Mouse (Mus musculus) regulatory T cell (primary cell): ENCODE data around the gene Rhot2.

Experiments used
- in situ Hi-C: fragments of 300-600 bp; cut with MboI, MseI; formaldehyde crosslinking; loops from one replicate; pipeline ENCODE4 v1.15.1; 2025; ENCODE audit warnings: high pct_unique_total_duplicates

Rhot2 gene

GRCm38 (mm10) chr17:25842509-25842908, 2.1 kb downstream of the Rhot2 start:
- in situ Hi-C loops, result no loop called here

- in situ Hi-C loops, result no loop called here
Measured at GRCm38 (mm10) chr17:25841117-25841880, 3.4 kb downstream of the Rhot2 start, which contains the start of gene Gm20683. Gm20683 (minus strand) TSS chr17:25841763.

GRCm38 (mm10) chr17:25840519-25840918, 4.1 kb downstream of the Rhot2 start:
- in situ Hi-C loops, result no loop called here

GRCm38 (mm10) chr17:25839455-25840235, 5.0 kb downstream of the Rhot2 start:
- in situ Hi-C loops, result no loop called here

GRCm38 (mm10) chr17:25838904-25839303, 5.7 kb downstream of the Rhot2 start:
- in situ Hi-C loops, result no loop called here

DNA sequence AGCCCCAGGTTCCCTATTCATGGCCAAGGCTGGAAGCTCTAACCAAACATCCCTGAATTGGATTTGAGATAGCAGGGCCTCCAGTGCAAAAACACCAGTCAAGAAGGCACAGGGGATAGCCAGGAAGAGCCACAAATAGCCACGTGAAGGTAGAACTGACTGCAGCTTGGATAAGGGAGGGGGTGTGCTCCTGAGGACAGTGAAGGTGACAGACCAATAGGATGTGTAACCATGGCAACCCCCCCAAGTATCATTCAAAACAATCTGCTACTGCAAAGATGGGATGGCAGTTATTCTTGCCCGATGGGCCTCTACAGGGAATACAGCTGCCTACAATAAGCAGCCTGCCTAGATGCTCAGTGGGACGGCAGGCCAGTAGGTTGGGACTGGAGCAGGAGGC, 7.1 kb downstream of the Rhot2 start:
- in situ Hi-C loops, result no loop called here

DNA sequence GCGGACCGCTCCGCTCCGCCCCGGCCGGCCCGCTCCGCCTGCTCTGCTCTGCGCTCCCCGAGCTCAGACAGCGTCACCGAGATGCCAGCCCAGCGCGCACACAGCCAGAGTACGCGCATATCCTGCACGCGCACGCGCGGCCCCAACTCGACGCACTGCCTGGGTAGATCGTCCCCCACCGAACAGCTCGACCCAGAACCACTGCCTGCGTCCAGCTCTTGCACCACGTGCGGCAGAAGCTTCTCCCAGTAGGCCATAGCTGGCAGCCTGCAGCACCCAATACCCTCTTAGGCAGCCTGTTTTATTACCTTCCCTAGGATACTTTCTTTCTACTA, 7.6 kb downstream of the Rhot2 start, which contains the start of gene Rhbdl1:
Gene Rhbdl1, minus strand, starts transcription at position 220 of the 335 bp plus-strand sequence.
- in situ Hi-C loops, result no loop called here

GRCm38 (mm10) chr17:25836397-25837075, 8.1 kb downstream of the Rhot2 start:
- in situ Hi-C loops, result no loop called here

DNA sequence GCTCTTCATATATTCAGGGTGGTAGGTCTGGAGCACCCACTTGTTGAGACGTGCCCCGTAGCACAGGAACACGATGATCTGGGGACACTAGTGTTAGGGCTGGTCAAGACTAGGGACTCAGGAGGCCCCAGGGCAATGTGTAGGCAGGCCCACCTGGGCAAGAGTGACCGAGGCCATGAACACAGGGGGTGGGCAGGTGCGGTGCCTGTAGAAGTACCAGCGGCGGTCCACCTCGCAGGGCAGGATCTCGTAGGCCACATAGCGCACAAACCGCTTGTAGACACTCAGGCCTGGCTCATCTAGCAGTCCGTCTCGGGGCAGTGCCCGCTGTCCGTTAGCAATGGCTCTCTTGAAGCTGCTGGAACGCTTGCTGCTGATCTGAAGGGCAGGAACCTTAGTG, 8.8 kb downstream of the Rhot2 start:
- in situ Hi-C loops, result no loop called here

DNA sequence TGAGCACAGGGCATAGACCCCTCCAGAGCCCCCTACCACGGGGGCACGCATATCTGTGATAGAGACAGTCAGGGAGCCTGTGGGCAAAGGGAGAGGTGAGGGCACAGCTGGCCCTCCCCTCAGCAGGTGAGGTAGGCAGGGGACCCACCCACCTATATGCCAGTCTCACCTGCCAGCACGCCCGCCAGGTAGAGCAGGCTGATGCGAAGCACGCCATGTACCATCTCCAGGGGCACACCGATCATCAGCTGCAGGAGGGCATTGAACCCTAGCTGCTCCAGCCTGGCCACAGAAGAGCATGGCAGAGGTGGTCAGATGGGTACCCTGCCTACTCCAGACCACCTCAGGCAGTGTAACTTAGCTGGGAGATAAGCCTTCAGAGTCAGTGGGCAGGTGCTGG, 9.3 kb downstream of the Rhot2 start:
- in situ Hi-C loops, result no loop called here

GRCm38 (mm10) chr17:25834595-25835222, 9.9 kb downstream of the Rhot2 start:
- in situ Hi-C loops, result no loop called here

GRCm38 (mm10) chr17:25833961-25834594, 10.6 kb downstream of the Rhot2 start:
- in situ Hi-C loops, result no loop called here

DNA sequence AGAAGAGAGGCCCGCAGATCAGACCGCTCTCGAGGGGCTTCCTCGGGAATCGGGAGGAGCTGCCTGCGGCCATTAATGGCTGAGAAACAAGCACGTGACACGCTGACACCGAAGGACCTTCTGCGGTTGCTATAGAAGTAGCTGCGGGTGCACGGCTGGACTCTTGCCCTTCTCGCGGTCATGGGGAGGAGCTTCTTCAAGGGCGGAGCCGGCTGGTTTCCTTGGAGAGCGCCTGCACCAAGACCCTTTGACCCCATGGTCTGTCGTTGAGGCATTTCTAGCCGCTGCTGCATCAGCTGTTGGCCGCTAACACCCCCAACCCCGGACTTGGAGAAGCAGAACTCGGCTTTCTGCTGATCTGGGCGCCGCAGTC, 11.4 kb downstream of the Rhot2 start, which contains the start of gene Stub1:
Gene Stub1, minus strand, starts transcription at position 114 of the 373 bp plus-strand sequence.
- in situ Hi-C loops, result no loop called here

GRCm38 (mm10) chr17:25832436-25833290, 12.0 kb downstream of the Rhot2 start:
- in situ Hi-C loops, result no loop called here

DNA sequence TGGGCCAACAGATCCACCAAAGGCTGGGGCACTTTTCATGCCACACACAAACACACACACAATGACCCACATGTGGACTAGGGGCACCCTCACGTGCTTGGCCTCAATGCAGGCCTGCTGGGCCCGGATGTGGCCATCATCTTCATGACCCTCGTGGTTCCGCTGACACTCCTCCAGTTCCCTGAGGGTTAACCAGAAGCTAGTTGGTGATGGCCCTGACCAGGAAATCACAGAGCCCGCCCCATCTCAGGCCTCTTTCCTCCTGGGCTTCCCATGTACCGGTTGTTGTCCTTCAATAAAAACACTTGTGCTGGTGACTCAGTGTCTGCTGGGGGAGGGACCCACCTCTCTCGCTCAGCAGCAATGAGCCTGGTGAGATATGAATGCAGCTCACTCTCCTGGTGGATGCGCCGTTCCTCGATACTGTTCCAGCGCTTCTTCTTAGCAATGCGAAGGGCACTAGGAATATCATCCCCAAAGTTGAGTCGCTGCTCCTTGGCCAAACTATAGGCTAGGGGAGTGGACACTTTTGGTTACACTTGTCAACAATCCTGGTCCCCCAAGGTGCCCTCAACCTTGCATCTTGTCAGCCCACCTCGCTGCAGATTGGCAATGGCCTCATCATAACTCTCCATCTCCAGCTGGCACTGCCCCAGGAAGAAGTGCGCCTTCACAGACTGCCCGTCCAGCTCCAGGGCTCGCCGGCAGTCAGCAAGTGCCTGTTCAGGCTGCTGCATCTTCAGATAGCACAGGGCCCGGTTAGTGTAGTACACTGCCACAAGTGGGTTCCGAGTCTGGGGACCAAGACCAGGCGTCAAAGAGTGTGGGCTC, 13.0 kb downstream of the Rhot2 start:
- in situ Hi-C loops, result no loop called here

- in situ Hi-C loops, result no loop called here
Measured at GRCm38 (mm10) chr17:25830806-25831431, 13.7 kb downstream of the Rhot2 start.

- in situ Hi-C loops, result no loop called here
Measured at GRCm38 (mm10) chr17:25830200-25830753, 14.4 kb downstream of the Rhot2 start.

GRCm38 (mm10) chr17:25829558-25830017, 15.1 kb downstream of the Rhot2 start:
- in situ Hi-C loops, result no loop called here
